Mouse (Mus musculus): ENCODE measurements around the gene Lin52.

Lin52 gene

GRCm38 (mm10) chr12:84546028-84546427, 94.8 kb downstream of the Lin52 start:
- DNase-seq, result peak; percentile 55

- DNase-seq, result no peak
Observed at GRCm38 (mm10) chr12:84546577-84547085, 95.4 kb downstream of the Lin52 start.

GRCm38 (mm10) chr12:84548251-84548650, 97.0 kb downstream of the Lin52 start:
- DNase-seq, result no peak

- DNase-seq, result no peak
Observed at GRCm38 (mm10) chr12:84555218-84555617, 104.0 kb downstream of the Lin52 start.

- DNase-seq, result no peak
Observed at GRCm38 (mm10) chr12:84562558-84562957, 111.3 kb downstream of the Lin52 start.

- DNase-seq, result no peak
Observed at GRCm38 (mm10) chr12:84567576-84567975, 116.4 kb downstream of the Lin52 start.

- DNase-seq, result no peak
Observed at GRCm38 (mm10) chr12:84569336-84569970, 118.2 kb downstream of the Lin52 start, which contains the start of gene Vsx2. Gene Vsx2 (plus strand): TSS chr12:84569762.

GRCm38 (mm10) chr12:84569976-84570693, 118.9 kb downstream of the Lin52 start:
- DNase-seq, result no peak

- no peak for DNase-seq
Observed at GRCm38 (mm10) chr12:84570694-84571415, 119.6 kb downstream of the Lin52 start.

GRCm38 (mm10) chr12:84571466-84572340, 120.5 kb downstream of the Lin52 start:
- DNase-seq, result no peak

GRCm38 (mm10) chr12:84572341-84572720, 121.1 kb downstream of the Lin52 start:
- DNase-seq, result no peak

GRCm38 (mm10) chr12:84573094-84573493, 121.9 kb downstream of the Lin52 start:
- no peak for DNase-seq

GRCm38 (mm10) chr12:84577768-84578439, 126.7 kb downstream of the Lin52 start:
- DNase-seq, result no peak

GRCm38 (mm10) chr12:84578440-84578770, 127.2 kb downstream of the Lin52 start:
- DNase-seq, result no peak

- no peak for DNase-seq
Observed at GRCm38 (mm10) chr12:84581285-84581684, 130.1 kb downstream of the Lin52 start.

- peak; percentile 99 for DNase-seq
Observed at GRCm38 (mm10) chr12:84589825-84590761, 138.9 kb downstream of the Lin52 start.
